Mouse (Mus musculus) neural tube, embryonic 13.5 days (tissue): ENCODE results near the gene H2-T3. TPM values are rescaled to one million over a fixed set of nuclear protein-coding genes. Genes with fewer than 3 reads are reported as not detected.
"Not testable (repeated sequence)": the region's sequence is repeated elsewhere in the genome, so short reads cannot be mapped to it uniquely, and the experiment has no call there.

ENCODE experiments used
- ATAC-seq: fragments of 200-750 bp; cut with Nextera tagmentation; 2 replicates; pipeline ENCODE4 v1.8.0; 2017; ENCODE audit warnings: low read depth, mild to moderate bottlenecking, moderate TSS enrichment, moderate library complexity
- H3K27ac ChIP-seq: fragments of 300-500 bp; sonication (generic); replicated peaks from 2 replicates; pipeline ENCODE4 v1.5.1; 2015; ENCODE audit warnings: moderate library complexity, mild to moderate bottlenecking, inconsistent platforms
- H3K27me3 ChIP-seq: fragments of 300-500 bp; sonication (generic); 2 replicates; pipeline ENCODE4 v1.6.1; 2015; ENCODE audit warnings: mild to moderate bottlenecking, inconsistent platforms
- H3K36me3 ChIP-seq: fragments of 300-500 bp; sonication (generic); 2 replicates; pipeline ENCODE4 v1.6.1; 2015; ENCODE audit warnings: mild to moderate bottlenecking, inconsistent platforms
- H3K4me1 ChIP-seq: fragments of 300-500 bp; sonication (generic); replicated peaks from 2 replicates; pipeline ENCODE4 v1.6.1; 2015; ENCODE audit warnings: inconsistent platforms
- H3K4me2 ChIP-seq: fragments of 300-500 bp; sonication (generic); 2 replicates; pipeline ENCODE4 v1.6.1; 2015; ENCODE audit warnings: inconsistent platforms, mild to moderate bottlenecking, moderate library complexity
- H3K4me3 ChIP-seq: fragments of 300-500 bp; sonication (generic); 2 replicates; pipeline ENCODE4 v1.5.1; 2015; ENCODE audit warnings: mild to moderate bottlenecking, inconsistent platforms
- H3K9ac ChIP-seq: fragments of 300-500 bp; sonication (generic); 2 replicates; pipeline ENCODE4 v1.6.1; 2015; ENCODE audit warnings: moderate library complexity, mild to moderate bottlenecking, inconsistent platforms
- H3K9me3 ChIP-seq: fragments of 300-500 bp; sonication (generic); 2 replicates; pipeline ENCODE4 v1.6.1; 2016; ENCODE audit warnings: inconsistent platforms
- WGBS: fragments of 180-500 bp; shearing (Covaris S2); methylation state at CpG from one replicate; pipeline ENCODE4 v1.1.7; 2015; 5-methylcytosine and 5-hydroxymethylcytosine counted together
- polyA plus RNA-seq: library from polyadenylated mRNA; unstranded; fragments of >200 nt; fragmentation: Nextera tagmentation; extraction: Ambion mirVana; gene quantifications from 2 replicates; pipeline ENCODE4 v1.2.1, GENCODE M21; 2015

Gene H2-T3
- polyA plus RNA-seq, result not detected in 2 replicates

- no peak within 1 kb of the TSS for H3K4me2 ChIP-seq
- H3K4me3 ChIP-seq, result no peak within 1 kb of the TSS
- 70% methylated on average over 2 of the region's 2 CpGs for WGBS
- no peak within 1 kb of the TSS for H3K9ac ChIP-seq
- H3K27ac ChIP-seq, result no peak within 1 kb of the TSS
- no peaks in the 10 kb centered on the region for H3K9me3 ChIP-seq
- H3K27me3 ChIP-seq, result peaks cover 61% of the 10 kb centered on the region
- no peak for ATAC-seq
- no peaks in the 10 kb centered on the region for H3K4me1 ChIP-seq
- no peaks in the 10 kb centered on the region for H3K36me3 ChIP-seq
Observed at GRCm38 (mm10) chr17:36190169-36190507, at the start of gene H2-T3. Gene H2-T3 (minus strand): TSS chr17:36190287.

- no peaks in the 10 kb centered on the region for H3K36me3 ChIP-seq
- H3K27me3 ChIP-seq, result peaks cover 35% of the 10 kb centered on the region
- 3% methylated on average over 27 of the region's 27 CpGs for WGBS
- H3K4me3 ChIP-seq, result peak overlapping the region; percentile 29
- peak overlapping the region; percentile 58 for H3K4me2 ChIP-seq
- peaks cover 6% of the 10 kb centered on the region for H3K4me1 ChIP-seq
- no peaks in the 10 kb centered on the region for H3K9me3 ChIP-seq
- ATAC-seq, result peak; percentile 47
- H3K9ac ChIP-seq, result peak overlapping the region; percentile 56
- no peak overlapping the region for H3K27ac ChIP-seq
Observed at GRCm38 (mm10) chr17:36237321-36237921, 47.3 kb upstream of the H2-T3 start.

GRCm38 (mm10) chr17:36235300-36235699 lies 45.2 kb upstream of the H2-T3 start:
- not testable (repeated sequence) for H3K9ac ChIP-seq, H3K9me3 ChIP-seq, H3K36me3 ChIP-seq, H3K4me3 ChIP-seq, H3K4me2 ChIP-seq, H3K27ac ChIP-seq, ATAC-seq, H3K4me1 ChIP-seq
- H3K27me3 ChIP-seq, result peaks cover 33% of the 10 kb centered on the region
- 27% methylated on average over 8 of the region's 9 CpGs for WGBS

GRCm38 (mm10) chr17:36233572-36233971 lies 43.5 kb upstream of the H2-T3 start:
- WGBS, result 80% methylated on average over 5 of the region's 5 CpGs
- peaks cover 26% of the 10 kb centered on the region for H3K27me3 ChIP-seq
- H3K4me3 ChIP-seq, result no peak overlapping the region
- no peaks in the 10 kb centered on the region for H3K9me3 ChIP-seq
- no peak overlapping the region for H3K4me2 ChIP-seq
- no peaks in the 10 kb centered on the region for H3K36me3 ChIP-seq
- H3K4me1 ChIP-seq, result peaks cover 6% of the 10 kb centered on the region
- no peak for ATAC-seq
- H3K9ac ChIP-seq, result no peak overlapping the region
- H3K27ac ChIP-seq, result no peak overlapping the region

- no peak for ATAC-seq
- Histone ChIP-seq H3K27me3 (peaks cover 5% of the 10 kb centered on the region), H3K4me1 (no peaks in the 10 kb centered on the region), H3K4me3 (no peak overlapping the region), H3K9me3 (no peaks in the 10 kb centered on the region), H3K27ac (no peak overlapping the region), H3K4me2 (no peak overlapping the region), H3K9ac (no peak overlapping the region), H3K36me3 (no peaks in the 10 kb centered on the region)
- 9% methylated on average over 36 of the region's 36 CpGs for WGBS
Observed at GRCm38 (mm10) chr17:36231318-36231717, 41.2 kb upstream of the H2-T3 start.

GRCm38 (mm10) chr17:36229046-36229445 lies 39.0 kb upstream of the H2-T3 start:
- Histone ChIP-seq H3K27me3 (peaks cover 20% of the 10 kb centered on the region), H3K4me2 (no peak overlapping the region), H3K9me3 (no peaks in the 10 kb centered on the region), H3K36me3 (no peaks in the 10 kb centered on the region), H3K4me1 (no peaks in the 10 kb centered on the region), H3K4me3 (no peak overlapping the region), H3K27ac (no peak overlapping the region), H3K9ac (no peak overlapping the region)
- no peak for ATAC-seq
- 15% methylated on average over 4 of the region's 5 CpGs for WGBS

- no peak overlapping the region for H3K4me2 ChIP-seq
- no peaks in the 10 kb centered on the region for H3K9me3 ChIP-seq
- H3K36me3 ChIP-seq, result no peaks in the 10 kb centered on the region
- WGBS, result 24% methylated on average over 8 of the region's 8 CpGs
- no peak for ATAC-seq
- no peak overlapping the region for H3K27ac ChIP-seq
- H3K4me3 ChIP-seq, result no peak overlapping the region
- peaks cover 30% of the 10 kb centered on the region for H3K27me3 ChIP-seq
- H3K9ac ChIP-seq, result no peak overlapping the region
- H3K4me1 ChIP-seq, result no peaks in the 10 kb centered on the region
Observed at GRCm38 (mm10) chr17:36226921-36227320, 36.8 kb upstream of the H2-T3 start.

GRCm38 (mm10) chr17:36225231-36225824 lies 35.2 kb upstream of the H2-T3 start:
- peaks cover 43% of the 10 kb centered on the region for H3K27me3 ChIP-seq
- no peak overlapping the region for H3K4me3 ChIP-seq
- no peaks in the 10 kb centered on the region for H3K36me3 ChIP-seq
- H3K27ac ChIP-seq, result no peak overlapping the region
- H3K4me2 ChIP-seq, result peak overlapping the region; percentile 18
- no peak overlapping the region for H3K9ac ChIP-seq
- no peak for ATAC-seq
- H3K4me1 ChIP-seq, result no peaks in the 10 kb centered on the region
- H3K9me3 ChIP-seq, result no peaks in the 10 kb centered on the region
- 9% methylated on average over 9 of the region's 9 CpGs for WGBS

GRCm38 (mm10) chr17:36224451-36224850 lies 34.4 kb upstream of the H2-T3 start:
- no peak overlapping the region for H3K4me3 ChIP-seq
- H3K9ac ChIP-seq, result no peak overlapping the region
- no peaks in the 10 kb centered on the region for H3K4me1 ChIP-seq
- no peak for ATAC-seq
- 53% methylated on average over 3 of the region's 3 CpGs for WGBS
- no peak overlapping the region for H3K27ac ChIP-seq
- H3K27me3 ChIP-seq, result peaks cover 48% of the 10 kb centered on the region
- no peaks in the 10 kb centered on the region for H3K36me3 ChIP-seq
- H3K9me3 ChIP-seq, result no peaks in the 10 kb centered on the region
- no peak overlapping the region for H3K4me2 ChIP-seq

- no peak for ATAC-seq
- H3K4me1 ChIP-seq, result no peaks in the 10 kb centered on the region
- no peak overlapping the region for H3K9ac ChIP-seq
- H3K4me3 ChIP-seq, result no peak overlapping the region
- no peak overlapping the region for H3K4me2 ChIP-seq
- H3K27me3 ChIP-seq, result peaks cover 82% of the 10 kb centered on the region
- H3K27ac ChIP-seq, result no peak overlapping the region
- no peaks in the 10 kb centered on the region for H3K9me3 ChIP-seq
- H3K36me3 ChIP-seq, result no peaks in the 10 kb centered on the region
- 58% methylated on average over 5 of the region's 5 CpGs for WGBS
Observed at GRCm38 (mm10) chr17:36218594-36219155, 28.6 kb upstream of the H2-T3 start.

GRCm38 (mm10) chr17:36215586-36215985 lies 25.5 kb upstream of the H2-T3 start:
- Histone ChIP-seq H3K36me3 (no peaks in the 10 kb centered on the region), H3K4me1 (no peaks in the 10 kb centered on the region), H3K27ac (no peak overlapping the region), H3K4me2 (no peak overlapping the region; the same call in 1 of the 2 replicates), H3K27me3 (peaks cover 86% of the 10 kb centered on the region), H3K9me3 (no peaks in the 10 kb centered on the region), H3K9ac (no peak overlapping the region), H3K4me3 (no peak overlapping the region)
- no peak for ATAC-seq
- WGBS, result 4% methylated on average over 20 of the region's 20 CpGs

- Histone ChIP-seq H3K4me3 (no peak overlapping the region), H3K27me3 (peaks cover 94% of the 10 kb centered on the region), H3K4me2 (no peak overlapping the region), H3K36me3 (no peaks in the 10 kb centered on the region), H3K27ac (no peak overlapping the region), H3K9ac (no peak overlapping the region), H3K9me3 (no peaks in the 10 kb centered on the region), H3K4me1 (peaks cover 10% of the 10 kb centered on the region)
- no peak for ATAC-seq
Observed at GRCm38 (mm10) chr17:36206846-36207245, 16.8 kb upstream of the H2-T3 start.

GRCm38 (mm10) chr17:36205862-36206261 lies 15.8 kb upstream of the H2-T3 start:
- Histone ChIP-seq H3K9me3 (no peaks in the 10 kb centered on the region), H3K4me1 (peaks cover 10% of the 10 kb centered on the region), H3K36me3 (no peaks in the 10 kb centered on the region), H3K4me2 (peak overlapping the region; percentile 56), H3K9ac (no peak overlapping the region), H3K27me3 (peaks cover 92% of the 10 kb centered on the region), H3K4me3 (peak overlapping the region; percentile 30), H3K27ac (no peak overlapping the region)
- WGBS, result under 1% methylated on average over 32 of the region's 41 CpGs
- no peak for ATAC-seq
